Mouse (Mus musculus) testis, postnatal 14 days (tissue): ENCODE measurements around the gene Gm29094.
"Not testable (repeated sequence)": the region's sequence is repeated elsewhere in the genome, so short reads cannot be mapped to it uniquely, and the experiment has no call there.

ENCODE experiments used
- DNase-seq: peaks from one replicate; pipeline ENCODE4 v3.0.0; 2021; ENCODE audit warnings: low spot score

Gene Gm29094

GRCm38 (mm10) chr9:89240516-89241019 lies 41.4 kb downstream of the Gm29094 start:
- not testable (repeated sequence) for DNase-seq

GRCm38 (mm10) chr9:89253400-89253799 lies 54.2 kb downstream of the Gm29094 start:
- DNase-seq = no peak

GRCm38 (mm10) chr9:89256556-89257335 lies 57.6 kb downstream of the Gm29094 start:
- no peak for DNase-seq

- no peak for DNase-seq
These were observed 64.8 kb downstream of the Gm29094 start for GRCm38 (mm10) chr9:89263968-89264367.

GRCm38 (mm10) chr9:89264571-89264970 lies 65.4 kb downstream of the Gm29094 start:
- no peak for DNase-seq
